Mouse (Mus musculus) T-cell, adult 2 months (primary cell): Measurements from ENCODE around the gene Rassf4.

Source experiments
- DNase-seq: peaks from one replicate; pipeline ENCODE4 v3.0.0; 2022; ENCODE audit warnings: low spot score

The Rassf4 gene

DNA sequence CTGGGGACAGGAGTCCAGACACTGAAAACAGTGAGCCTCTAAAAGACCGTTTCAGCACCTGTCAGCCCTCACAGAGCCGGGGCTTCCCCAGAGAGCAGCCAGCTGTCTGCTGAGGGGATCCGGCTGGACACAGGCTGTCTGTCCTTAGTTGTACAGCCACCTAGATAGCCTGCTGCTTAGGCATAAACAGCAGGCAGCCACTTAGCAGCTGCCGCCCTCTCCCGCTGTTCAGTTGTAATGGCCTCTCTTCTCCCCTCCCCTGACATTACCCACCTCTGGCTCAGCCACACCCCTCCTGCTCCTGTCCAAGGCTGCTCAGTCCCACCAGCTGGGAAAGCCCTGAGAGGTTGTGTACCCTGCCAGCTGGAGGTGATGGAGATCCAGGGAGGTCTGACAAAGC lies 2.7 kb downstream of the Rassf4 start:
- DNase-seq = no peak

DNA sequence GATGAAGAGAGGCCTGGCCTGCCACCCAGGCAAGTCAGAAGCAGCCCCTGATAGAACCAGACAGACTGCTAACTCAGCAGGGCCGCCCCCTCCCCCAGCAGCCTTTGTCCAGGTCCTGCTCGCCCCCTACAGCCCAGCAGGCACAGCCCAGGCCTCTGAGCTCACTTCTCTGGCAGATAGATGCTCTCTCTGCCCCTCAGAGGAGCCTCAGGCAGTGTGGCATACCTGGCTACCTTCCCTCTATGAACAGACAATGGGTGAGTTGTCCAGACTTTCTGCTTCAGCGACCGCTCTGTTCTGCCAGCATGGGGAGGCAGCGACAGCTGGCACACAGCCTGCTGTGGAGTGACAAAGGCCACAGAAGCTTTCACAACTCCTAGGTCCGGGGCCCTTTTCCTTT lies 3.6 kb downstream of the Rassf4 start:
- DNase-seq = no peak

DNA sequence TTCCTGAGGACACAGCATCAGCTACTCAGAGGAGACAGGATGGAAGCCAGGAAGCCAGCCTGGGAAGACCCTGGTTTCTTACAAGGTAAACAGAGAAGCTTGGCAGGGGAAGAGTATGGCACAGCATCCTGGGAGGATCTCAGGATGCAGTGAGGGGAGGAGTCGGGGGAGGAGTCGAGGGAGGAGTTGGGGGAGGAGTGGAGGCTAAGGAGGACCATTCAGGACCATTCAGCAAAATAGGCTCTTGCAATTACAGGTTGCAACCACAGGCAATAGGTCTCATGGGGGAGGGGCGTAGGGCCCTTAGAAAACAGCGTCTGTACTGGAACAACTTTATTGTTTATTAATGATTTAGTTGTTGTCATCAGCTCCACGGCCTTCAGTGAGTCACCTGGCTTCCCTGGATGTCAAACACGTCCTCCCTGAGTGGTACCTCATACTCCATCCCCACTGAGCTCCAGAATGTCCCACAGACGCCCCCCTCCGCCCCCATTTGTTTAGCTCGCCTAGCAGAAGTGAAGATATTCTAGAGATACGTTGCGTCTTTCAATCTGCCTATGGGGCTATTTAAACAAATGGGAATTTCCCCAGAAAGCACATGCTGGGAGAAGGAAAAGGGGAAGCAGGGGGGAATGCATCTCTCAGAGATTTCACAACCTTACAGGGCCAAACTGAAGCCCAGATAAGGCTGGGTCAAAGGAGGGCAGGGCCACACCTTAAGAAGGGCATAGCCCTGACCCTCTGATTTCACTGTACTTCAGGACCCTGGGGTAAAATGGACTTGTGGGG lies 4.9 kb downstream of the Rassf4 start:
- DNase-seq = no peak

DNA sequence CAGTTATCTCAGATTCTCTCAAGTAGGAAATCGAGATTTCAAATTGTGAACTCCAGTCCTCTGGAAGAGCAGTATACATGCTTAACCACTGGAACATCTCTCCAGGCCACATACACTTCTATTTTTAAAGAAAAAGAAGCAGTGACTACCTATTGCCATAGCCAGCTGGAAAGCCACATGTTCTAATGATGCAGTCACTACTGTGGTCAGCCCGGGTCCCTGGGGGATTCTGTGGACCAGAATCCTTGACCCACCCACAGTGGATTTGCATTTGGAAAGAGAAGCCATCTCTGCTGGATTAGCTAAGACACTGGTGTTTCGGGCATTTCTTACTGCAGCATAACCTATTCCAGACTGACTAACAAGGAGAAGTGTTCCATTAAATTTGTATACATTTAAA lies 6.4 kb downstream of the Rassf4 start:
- DNase-seq = no peak

GRCm38 (mm10) chr6:116666892-116667291 lies 6.9 kb downstream of the Rassf4 start:
- no peak for DNase-seq

- DNase-seq = no peak
These were observed 7.5 kb downstream of the Rassf4 start for GRCm38 (mm10) chr6:116666085-116666750.

GRCm38 (mm10) chr6:116664830-116665229 lies 8.9 kb downstream of the Rassf4 start:
- DNase-seq = no peak

DNA sequence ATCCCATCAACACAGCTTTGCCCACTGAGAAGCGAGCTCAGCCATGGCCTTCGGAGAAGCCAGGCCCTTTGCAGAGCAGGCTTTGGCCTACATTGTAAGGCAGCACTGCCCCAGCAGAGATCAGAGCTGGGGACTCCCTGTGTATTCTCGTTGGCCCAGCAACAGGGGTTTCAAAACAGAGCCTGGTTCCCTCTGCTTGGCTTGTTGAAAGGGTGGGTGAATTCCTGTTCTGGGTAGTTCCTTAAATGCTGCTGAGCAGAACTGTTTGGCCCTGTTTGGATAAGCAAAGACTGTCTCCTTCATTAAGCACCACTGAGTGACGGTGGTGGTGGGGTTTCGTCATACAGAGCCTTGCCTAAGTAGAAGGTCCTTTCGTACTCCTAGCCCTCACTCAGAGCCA lies 9.7 kb downstream of the Rassf4 start:
- no peak for DNase-seq

GRCm38 (mm10) chr6:116663364-116663763 lies 10.4 kb downstream of the Rassf4 start:
- no peak for DNase-seq

GRCm38 (mm10) chr6:116653684-116654454 lies 19.9 kb downstream of the Rassf4 start:
- DNase-seq = no peak

- no peak for DNase-seq
These were observed 20.6 kb downstream of the Rassf4 start for GRCm38 (mm10) chr6:116653191-116653590.

- no peak for DNase-seq
These were observed 22.2 kb downstream of the Rassf4 start for GRCm38 (mm10) chr6:116651437-116652118.

DNA sequence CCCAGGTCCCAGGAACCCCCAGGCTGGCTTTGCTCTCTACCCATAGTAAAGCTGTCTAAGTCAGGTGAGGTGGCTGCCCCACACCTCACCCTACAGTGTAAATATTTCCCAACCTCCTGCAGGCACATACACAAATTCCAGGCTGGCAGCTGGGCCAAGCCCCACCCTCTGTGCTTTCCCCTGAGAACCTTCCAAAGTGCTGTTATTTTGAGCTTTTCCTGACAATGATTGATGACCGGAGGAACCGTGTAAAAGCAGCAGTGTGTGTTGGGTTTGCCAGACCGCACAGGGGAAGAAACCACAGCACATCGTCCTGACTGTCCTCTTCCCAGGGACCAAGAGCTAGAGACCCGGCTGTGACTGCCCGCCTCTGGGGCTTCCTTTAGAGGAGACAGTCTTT lies 23.3 kb downstream of the Rassf4 start, which contains the start of gene Depp1:
TSS of gene Depp1 (plus strand) at position 204 of the 400 bp plus-strand sequence.
- no peak for DNase-seq

DNA sequence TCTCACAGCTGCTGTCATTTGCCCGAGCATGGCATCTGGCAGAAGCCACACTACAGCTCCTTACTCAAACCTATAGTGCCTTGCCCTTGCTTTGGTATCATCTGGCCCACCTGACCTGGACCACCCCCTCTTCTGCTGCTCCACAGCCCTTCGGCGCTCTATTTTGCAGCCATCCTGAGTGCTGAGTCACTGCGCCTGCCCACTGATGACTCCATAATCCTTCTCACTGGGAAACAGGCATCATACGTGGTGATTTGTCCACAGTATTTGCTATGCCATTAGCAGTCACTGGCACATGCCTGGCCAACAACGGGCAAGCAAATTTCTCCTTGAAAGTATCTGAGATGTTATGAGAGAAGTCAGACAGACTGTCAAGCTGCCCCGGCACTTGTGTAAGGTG lies 23.9 kb downstream of the Rassf4 start:
- no peak for DNase-seq

DNA sequence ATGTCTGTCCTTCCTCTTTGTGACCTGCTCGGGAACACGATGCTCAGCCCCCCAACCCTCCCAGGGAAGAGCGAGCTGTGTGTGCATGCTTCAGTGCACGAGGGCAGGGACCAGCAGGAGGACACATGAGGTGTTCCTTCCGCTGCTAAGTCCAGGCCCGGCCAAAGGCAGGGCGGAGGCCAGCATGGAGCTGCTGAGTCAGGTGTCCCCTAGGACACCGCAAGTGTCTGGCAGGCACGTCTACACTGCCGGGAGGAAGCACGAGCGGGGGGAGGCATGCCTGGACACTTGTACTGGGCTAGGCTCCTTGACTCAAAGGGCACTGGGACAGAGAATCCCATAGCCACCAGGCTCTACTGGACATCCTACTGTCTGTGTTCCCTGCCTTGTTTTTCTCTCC lies 26.0 kb downstream of the Rassf4 start:
- DNase-seq = no peak

DNA sequence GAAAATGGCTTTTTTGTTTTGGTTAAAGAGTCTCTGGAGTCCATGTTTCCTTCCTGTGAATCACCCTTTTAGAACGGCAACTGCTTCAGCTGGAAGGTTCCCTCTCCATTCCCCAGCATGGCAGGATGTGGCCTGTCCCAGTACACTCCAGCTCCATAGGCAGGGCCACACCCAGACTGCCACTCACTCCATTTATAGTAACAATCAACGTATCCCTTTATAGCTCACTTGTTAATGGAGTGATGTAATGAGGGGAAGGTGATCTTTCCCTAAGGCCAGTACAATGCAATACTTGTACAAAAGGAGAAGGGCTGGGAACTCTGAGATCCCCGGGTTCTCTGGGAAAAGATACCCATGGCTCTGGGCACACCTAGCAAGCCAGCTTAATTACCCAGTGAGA lies 29.4 kb downstream of the Rassf4 start:
- DNase-seq = no peak

GRCm38 (mm10) chr6:116643881-116644280 lies 29.9 kb downstream of the Rassf4 start:
- DNase-seq = no peak

- DNase-seq = no peak
These were observed 30.8 kb downstream of the Rassf4 start for GRCm38 (mm10) chr6:116642942-116643341.

DNA sequence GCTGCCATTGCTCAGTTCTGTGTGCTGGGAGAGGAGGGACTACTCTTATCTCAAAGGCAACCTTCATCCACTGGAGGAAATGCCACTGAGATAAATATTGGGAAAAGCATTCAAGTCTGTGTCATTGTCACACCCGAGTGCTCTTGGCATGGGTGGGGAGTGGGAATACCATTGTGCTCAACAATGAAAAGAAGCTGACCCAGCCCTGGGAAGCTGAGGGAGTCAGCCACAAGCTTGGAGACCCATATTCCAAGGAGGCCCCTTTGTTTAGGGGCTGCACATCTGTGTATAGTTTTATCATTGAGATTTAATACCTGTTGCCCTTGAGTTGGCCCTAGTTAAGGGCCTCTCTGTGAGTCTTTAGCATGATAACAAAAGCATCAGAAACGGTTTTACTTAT lies 34.1 kb downstream of the Rassf4 start:
- DNase-seq = no peak

GRCm38 (mm10) chr6:116638871-116639270 lies 34.9 kb downstream of the Rassf4 start:
- DNase-seq = no peak

GRCm38 (mm10) chr6:116637496-116637895 lies 36.3 kb downstream of the Rassf4 start:
- DNase-seq = no peak

- DNase-seq = no peak
These were observed 37.0 kb downstream of the Rassf4 start for GRCm38 (mm10) chr6:116636581-116637235.
